Comparison of ENCODE assay signal across 7 mouse cellular contexts in the genomic region with DNA sequence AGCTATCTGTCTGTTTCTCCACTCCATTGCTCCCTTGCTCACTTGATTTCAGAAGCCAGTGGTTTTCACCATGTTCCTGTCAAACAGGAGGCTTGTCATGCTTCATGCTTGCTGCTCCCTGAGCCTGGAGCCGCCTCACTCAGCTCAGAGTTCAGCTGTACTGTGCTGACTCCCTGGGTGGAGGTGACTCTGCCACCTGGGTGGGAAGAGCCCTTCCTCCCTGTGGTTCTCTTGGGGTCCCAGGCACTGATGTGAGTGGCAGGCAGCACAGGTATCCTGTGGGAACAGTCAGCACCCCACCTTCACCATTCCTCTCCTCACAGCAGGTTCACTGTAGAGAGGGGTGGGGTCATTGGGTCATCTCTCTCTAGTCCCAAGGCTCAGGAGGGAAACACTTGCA.
DNase-seq lines count a peak whose midpoint lies in the region; ATAC-seq lines count a peak whose summit lies in the region.
"Not testable (repeated sequence)": the region's sequence is repeated elsewhere in the genome, so short reads cannot be mapped to it uniquely, and the experiment has no call there.

No protein-coding gene starts in this region.

- 0 out of 2 replicates have a peak, but pooled peaks have one; percentile 18 for ATAC-seq in forebrain, embryonic 11.5 days (replicated peaks; ENCODE audit: low FRiP score)
- ATAC-seq in hindbrain, embryonic 15.5 days (ENCODE audit: low FRiP score, low read depth), result peak; percentile 16; the same call in 1 of the 2 replicates
- ATAC-seq in kidney, embryonic 15.5 days (replicated peaks; ENCODE audit: low FRiP score), result peak; percentile 69
- ATAC-seq in midbrain, embryonic 11.5 days (ENCODE audit: low FRiP score), result peak; percentile 64; the same call in 1 of the 2 replicates
- ATAC-seq in midbrain, embryonic 15.5 days (replicated peaks), result peak; percentile 40
- ATAC-seq in neural tube, embryonic 15.5 days (ENCODE audit: low FRiP score), result peak; percentile 33; the same call in 1 of the 2 replicates

- not testable (repeated sequence) for H3K9ac ChIP-seq in forebrain, embryonic 11.5 days (ENCODE audit: low read length); hindbrain, embryonic 15.5 days; kidney, embryonic 15.5 days; midbrain, embryonic 11.5 days (ENCODE audit: low read length); midbrain, embryonic 15.5 days; neural tube, embryonic 15.5 days (replicated peaks)

- H3K27ac ChIP-seq in forebrain, embryonic 11.5 days (ENCODE audit: low read depth, low read length); hindbrain, embryonic 15.5 days (replicated peaks); kidney, embryonic 15.5 days; midbrain, embryonic 11.5 days (ENCODE audit: low read depth, low read length); midbrain, embryonic 15.5 days; neural tube, embryonic 15.5 days (replicated peaks): not testable (repeated sequence)

- not testable (repeated sequence) for H3K4me2 ChIP-seq in forebrain, embryonic 11.5 days (ENCODE audit: low read depth, low read length, severe bottlenecking); hindbrain, embryonic 15.5 days; kidney, embryonic 15.5 days; midbrain, embryonic 11.5 days; midbrain, embryonic 15.5 days; neural tube, embryonic 15.5 days

- H3K4me1 ChIP-seq in forebrain, embryonic 11.5 days (replicated peaks; ENCODE audit: control insufficient read depth, insufficient read depth, low read length); hindbrain, embryonic 15.5 days (replicated peaks); kidney, embryonic 15.5 days; midbrain, embryonic 11.5 days (ENCODE audit: control insufficient read depth, insufficient read depth, low read length); midbrain, embryonic 15.5 days; neural tube, embryonic 15.5 days: not testable (repeated sequence)

- not testable (repeated sequence) for H3K4me3 ChIP-seq in forebrain, embryonic 11.5 days (ENCODE audit: low read depth, low read length); hindbrain, embryonic 15.5 days; kidney, embryonic 15.5 days (replicated peaks); midbrain, embryonic 11.5 days (ENCODE audit: low read depth, low read length); midbrain, embryonic 15.5 days; neural tube, embryonic 15.5 days (replicated peaks)

- not testable (repeated sequence) for DNase-seq in forebrain, embryonic 11.5 days (ENCODE audit: low spot score)
- peak; percentile 14 for DNase-seq in heart, adult 11 months
- peak; percentile 53 for DNase-seq in midbrain, embryonic 11.5 days (ENCODE audit: low spot score, missing footprints)

- not testable (repeated sequence) for H3K36me3 ChIP-seq in forebrain, embryonic 11.5 days (ENCODE audit: control insufficient read depth, insufficient read depth, low read length); hindbrain, embryonic 15.5 days; kidney, embryonic 15.5 days; midbrain, embryonic 11.5 days (ENCODE audit: control insufficient read depth, insufficient read depth, low read length); midbrain, embryonic 15.5 days (replicated peaks); neural tube, embryonic 15.5 days

- 67% methylated on average over 1 of the region's 1 CpGs for WGBS in forebrain, embryonic 11.5 days
- WGBS in hindbrain, embryonic 15.5 days, result 90% methylated on average over 1 of the region's 1 CpGs
- WGBS in kidney, embryonic 15.5 days, result 38% methylated on average over 1 of the region's 1 CpGs
- WGBS in midbrain, embryonic 11.5 days, result 71% methylated on average over 1 of the region's 1 CpGs
- WGBS in midbrain, embryonic 15.5 days, result 73% methylated on average over 1 of the region's 1 CpGs
- 80% methylated on average over 1 of the region's 1 CpGs for WGBS in neural tube, embryonic 15.5 days

- not testable (repeated sequence) for H3K9me3 ChIP-seq in forebrain, embryonic 11.5 days (ENCODE audit: control insufficient read depth, low read length); hindbrain, embryonic 15.5 days; kidney, embryonic 15.5 days (replicated peaks); midbrain, embryonic 11.5 days (ENCODE audit: control insufficient read depth, low read length); midbrain, embryonic 15.5 days; neural tube, embryonic 15.5 days (replicated peaks)

- H3K27me3 ChIP-seq in forebrain, embryonic 11.5 days (ENCODE audit: control insufficient read depth, insufficient read depth, low read length); hindbrain, embryonic 15.5 days; kidney, embryonic 15.5 days; midbrain, embryonic 11.5 days (ENCODE audit: control insufficient read depth, insufficient read depth, low read length); midbrain, embryonic 15.5 days (replicated peaks); neural tube, embryonic 15.5 days (replicated peaks): not testable (repeated sequence)

Comparison
In these comparisons a context has a peak if more than half of its experiments do, and no peak if none do; other contexts are left out.
1. ATAC-seq: peak in every context shown above with its lines; median percentile 69 in kidney, embryonic 15.5 days; 64 in midbrain, embryonic 11.5 days; 40 in midbrain, embryonic 15.5 days; 33 in neural tube, embryonic 15.5 days; 18 in forebrain, embryonic 11.5 days; 16 in hindbrain, embryonic 15.5 days.